11 mouse cellular contexts compared by ENCODE assay signal in genomic region chr2:138974548-138974947, GRCm38 (mm10).
"Had no signal": no experiment of that assay in that cellular context is flagged by ENCODE, and none has a peak within 500 bp of the region (broad histone marks: within the 10 kb centered on the region; RNA-seq: fewer than 3 reads in every experiment).

No protein-coding gene starts in this region.

- H3K4me1 ChIP-seq: midbrain, embryonic 13.5 days; stomach, embryonic 15.5 days had no signal

- H3K4me2 ChIP-seq: midbrain, embryonic 13.5 days; stomach, embryonic 15.5 days had no signal

- H3K9me3 ChIP-seq: midbrain, embryonic 13.5 days; stomach, embryonic 15.5 days had no signal

- H3K27me3 ChIP-seq: midbrain, embryonic 13.5 days; stomach, embryonic 15.5 days had no signal

- H3K36me3 ChIP-seq: midbrain, embryonic 13.5 days; stomach, embryonic 15.5 days had no signal

- H3K27ac ChIP-seq: left cerebral cortex, adult 2 months; liver, embryonic 14.5 days; midbrain, embryonic 13.5 days; stomach, embryonic 15.5 days had no signal

- H3K4me3 ChIP-seq: left cerebral cortex, adult 2 months; midbrain, embryonic 13.5 days; stomach, embryonic 15.5 days had no signal

- ATAC-seq: intestine, embryonic 16.5 days; midbrain, embryonic 13.5 days had no signal

- DNase-seq: kidney, adult 8-10 months; kidney, postnatal 10 days; kidney, postnatal 4 days; lung, adult 2 months; right cerebral cortex, postnatal 14 days; thymus, postnatal 4 days had no signal

- H3K9ac ChIP-seq: liver, embryonic 14.5 days; midbrain, embryonic 13.5 days; stomach, embryonic 15.5 days had no signal
